Mouse (Mus musculus): ENCODE data around the gene Eapp. TPM values are rescaled to one million over a fixed set of nuclear protein-coding genes. Genes with fewer than 3 reads are reported as not detected.
"Not testable (repeated sequence)": the region's sequence is repeated elsewhere in the genome, so short reads cannot be mapped to it uniquely, and the experiment has no call there.

Eapp gene
- polyA plus RNA-seq, 1 experiment from 2014 or later, result 78.5 TPM

DNA sequence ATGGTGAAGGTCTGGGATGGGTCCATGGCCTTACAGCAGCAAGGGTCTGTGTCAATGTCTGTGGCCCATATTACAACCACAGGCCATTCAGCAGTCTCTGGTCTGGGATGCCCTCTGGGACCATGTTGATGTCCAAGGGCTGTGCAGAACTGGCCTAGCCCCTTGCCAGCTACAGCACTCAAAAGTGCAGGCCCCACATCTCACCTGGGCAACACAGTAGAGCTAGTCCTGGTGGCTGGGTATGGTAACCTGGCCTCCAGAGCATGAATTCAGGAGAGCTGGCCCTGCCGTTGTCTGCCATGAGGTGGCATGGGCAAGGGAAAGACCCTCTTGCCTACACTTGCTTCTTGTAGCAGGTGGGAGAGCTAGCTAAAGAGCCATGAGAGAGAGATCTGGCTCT is 27.6 kb downstream of the Eapp start:
- Histone ChIP-seq H3K27ac (replicated peaks) (no peak overlapping the region), H3K36me3 (peaks cover 19% of the 10 kb centered on the region), H3K4me3 (no peak overlapping the region), H3K4me1 (no peaks in the 10 kb centered on the region), H3K9me3 (no peaks in the 10 kb centered on the region), H3K27me3 (no peaks in the 10 kb centered on the region), H3K4me2 (replicated peaks) (no peak overlapping the region), H3K9ac (replicated peaks) (no peak overlapping the region)
- ATAC-seq (ENCODE audit: low FRiP score, low read depth), result no peak
- 96% methylated on average over 1 of the region's 1 CpGs for WGBS

DNA sequence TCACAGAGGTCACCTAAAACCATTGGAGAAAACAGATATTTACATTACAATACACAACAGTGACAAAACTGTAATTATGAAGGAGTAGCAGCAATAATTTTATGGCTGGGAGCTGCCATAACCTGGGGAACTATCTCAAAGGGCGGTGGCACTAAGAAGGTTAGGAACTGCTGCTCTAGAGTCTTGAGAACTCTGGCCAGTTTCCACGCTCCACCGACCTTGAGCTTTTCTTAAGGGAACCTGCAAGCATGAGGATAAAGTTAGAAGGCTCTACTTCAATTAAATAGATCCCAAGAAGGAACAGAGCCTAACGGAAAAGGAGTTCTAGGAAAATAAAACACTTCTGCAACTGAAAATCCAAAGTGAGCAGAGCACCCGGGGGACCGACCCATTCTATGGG is 30.2 kb downstream of the Eapp start:
- Histone ChIP-seq H3K4me3 (no peak overlapping the region), H3K27me3 (no peaks in the 10 kb centered on the region), H3K4me2 (replicated peaks) (no peak overlapping the region), H3K36me3 (no peaks in the 10 kb centered on the region), H3K9me3 (no peaks in the 10 kb centered on the region), H3K9ac (replicated peaks) (no peak overlapping the region), H3K4me1 (no peaks in the 10 kb centered on the region), H3K27ac (replicated peaks) (no peak overlapping the region)
- 81% methylated on average over 6 of the region's 6 CpGs for WGBS
- no peak for ATAC-seq (ENCODE audit: low FRiP score, low read depth)

DNA sequence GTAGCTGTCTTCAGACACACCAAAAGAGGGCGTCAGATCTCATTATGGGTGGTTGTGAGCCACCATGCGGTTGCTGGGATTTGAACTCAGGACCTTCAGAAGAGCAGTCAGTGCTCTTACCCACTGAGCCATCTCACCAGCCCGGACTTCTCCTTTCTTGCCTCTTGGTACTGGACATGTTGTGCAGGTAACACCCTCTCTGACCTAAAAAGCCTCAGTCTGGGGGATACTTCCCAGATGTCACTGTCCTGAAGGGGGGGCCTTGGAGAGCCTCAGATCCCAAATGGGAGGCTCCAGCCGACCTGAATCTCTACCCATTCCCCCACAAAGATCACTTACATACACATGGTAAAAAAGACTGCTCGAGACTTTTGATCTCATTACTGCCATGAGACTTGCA is 34.2 kb downstream of the Eapp start:
- not testable (repeated sequence) for ATAC-seq (ENCODE audit: low FRiP score, low read depth); H3K9me3 ChIP-seq; H3K4me1 ChIP-seq; H3K9ac ChIP-seq (replicated peaks); H3K36me3 ChIP-seq; H3K4me2 ChIP-seq (replicated peaks); H3K4me3 ChIP-seq; H3K27me3 ChIP-seq; H3K27ac ChIP-seq (replicated peaks)
- WGBS, result 87% methylated on average over 5 of the region's 5 CpGs

DNA sequence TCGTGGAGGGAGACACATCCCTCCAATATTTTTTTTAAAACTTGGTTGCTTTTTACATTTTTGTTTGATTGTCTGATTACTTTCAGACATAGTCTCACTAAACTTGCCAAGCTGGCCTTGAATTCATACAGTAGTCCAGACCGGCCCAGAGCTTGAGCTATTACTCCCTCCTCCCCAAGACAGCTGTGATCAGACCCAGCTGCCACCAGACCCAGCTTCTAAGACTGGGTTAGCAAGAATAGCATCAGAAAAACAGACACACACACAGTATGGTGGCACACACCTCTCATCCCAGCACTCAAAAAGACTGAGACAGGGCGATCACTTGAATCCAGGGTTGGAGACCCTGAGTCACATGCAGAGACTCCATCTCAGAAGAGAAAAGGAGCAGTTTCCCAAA is 35.8 kb downstream of the Eapp start:
- Histone ChIP-seq H3K27ac (replicated peaks) (no peak overlapping the region), H3K4me1 (peaks cover 13% of the 10 kb centered on the region), H3K4me3 (no peak overlapping the region), H3K36me3 (no peaks in the 10 kb centered on the region), H3K4me2 (replicated peaks) (no peak overlapping the region), H3K9ac (replicated peaks) (no peak overlapping the region), H3K9me3 (no peaks in the 10 kb centered on the region), H3K27me3 (no peaks in the 10 kb centered on the region)
- 82% methylated on average over 3 of the region's 3 CpGs for WGBS
- no peak for ATAC-seq (ENCODE audit: low FRiP score, low read depth)

DNA sequence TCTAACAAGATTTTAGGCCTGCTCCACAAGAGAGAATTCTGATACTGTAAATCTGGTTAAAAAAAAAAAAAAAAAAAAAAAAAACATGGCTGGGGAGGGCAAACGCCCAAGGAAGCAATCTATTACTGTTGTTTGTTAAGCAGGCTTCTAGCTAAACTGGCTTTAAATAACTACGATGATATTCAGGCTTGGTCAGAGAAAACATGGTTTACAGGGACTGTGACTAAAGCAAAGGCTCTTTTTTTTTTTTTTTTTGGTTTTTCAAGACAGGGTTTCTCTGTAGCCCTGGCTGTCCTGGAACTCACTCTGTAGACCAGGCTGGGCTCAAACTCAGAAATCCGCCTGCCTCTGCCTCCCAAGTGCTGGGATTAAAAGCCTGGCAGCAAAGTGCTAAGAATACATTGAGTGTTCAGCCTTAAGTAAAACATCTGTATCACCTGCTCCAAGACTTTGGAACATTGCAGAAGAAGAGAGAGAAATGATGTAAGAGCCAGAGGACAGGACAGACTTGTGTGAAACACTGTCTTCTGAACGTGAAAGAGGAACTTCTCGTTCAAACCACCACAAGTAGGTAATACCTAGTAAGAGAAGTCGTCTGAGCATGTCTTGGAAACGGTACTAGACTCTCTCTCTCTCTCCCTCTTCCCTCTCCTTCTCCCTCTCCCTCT is 37.1 kb downstream of the Eapp start:
- no peak overlapping the region for H3K9ac ChIP-seq (replicated peaks)
- H3K4me3 ChIP-seq, result no peak overlapping the region
- 72% methylated on average over 7 of the region's 7 CpGs for WGBS
- no peaks in the 10 kb centered on the region for H3K27me3 ChIP-seq
- no peaks in the 10 kb centered on the region for H3K9me3 ChIP-seq
- H3K36me3 ChIP-seq, result no peaks in the 10 kb centered on the region
- H3K4me1 ChIP-seq, result peaks cover 22% of the 10 kb centered on the region
- ATAC-seq (ENCODE audit: low FRiP score, low read depth), result no peak
- no peak overlapping the region for H3K27ac ChIP-seq (replicated peaks)
- no peak overlapping the region for H3K4me2 ChIP-seq (replicated peaks)

DNA sequence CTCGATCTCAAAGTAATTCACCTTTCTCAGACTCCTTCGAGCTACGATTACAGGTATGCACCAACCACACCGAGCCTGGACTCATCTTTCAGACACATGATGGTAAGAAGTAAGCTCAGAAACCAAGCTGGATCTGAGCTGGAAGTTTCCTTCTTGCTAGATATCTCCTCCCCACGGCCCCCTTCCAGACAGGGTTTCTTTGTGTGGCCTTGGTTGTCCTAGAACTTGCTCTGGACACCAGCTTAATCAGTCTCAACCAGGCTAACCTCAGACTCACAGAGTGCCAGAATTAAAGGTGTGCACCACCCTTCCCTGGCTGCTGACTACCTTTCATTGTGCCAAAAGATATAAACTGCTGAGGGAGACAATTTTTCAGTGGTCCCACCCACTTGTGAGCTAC is 37.7 kb downstream of the Eapp start:
- H3K36me3 ChIP-seq, result no peaks in the 10 kb centered on the region
- H3K27ac ChIP-seq (replicated peaks), result no peak overlapping the region
- ATAC-seq (ENCODE audit: low FRiP score, low read depth), result no peak
- H3K4me2 ChIP-seq (replicated peaks), result no peak overlapping the region
- 93% methylated on average over 5 of the region's 5 CpGs for WGBS
- H3K9me3 ChIP-seq, result no peaks in the 10 kb centered on the region
- H3K4me1 ChIP-seq, result peaks cover 22% of the 10 kb centered on the region
- no peak overlapping the region for H3K4me3 ChIP-seq
- H3K9ac ChIP-seq (replicated peaks), result no peak overlapping the region
- H3K27me3 ChIP-seq, result no peaks in the 10 kb centered on the region

DNA sequence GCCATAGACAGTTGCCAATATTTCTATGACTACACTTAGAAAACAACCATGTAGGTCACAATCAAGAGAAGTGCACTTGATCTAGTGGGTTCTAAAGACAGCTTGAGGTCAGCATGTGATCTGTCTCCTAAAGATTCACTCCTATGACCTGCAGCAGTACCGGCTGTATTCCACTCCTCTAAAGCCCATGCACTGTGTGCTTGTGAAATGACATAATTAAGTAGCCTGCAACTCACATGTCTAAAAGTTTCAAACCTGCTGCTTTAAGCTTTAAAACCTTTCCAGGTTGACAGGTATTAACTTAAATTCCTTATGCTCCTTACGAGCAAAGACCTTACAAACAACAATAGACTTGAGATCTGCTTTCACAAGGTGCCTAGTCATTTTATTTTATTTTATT is 38.5 kb downstream of the Eapp start:
- H3K9ac ChIP-seq (replicated peaks), result no peak overlapping the region
- peak overlapping the region; percentile 73; the same call in 1 of the 2 replicates for H3K4me3 ChIP-seq

DNA sequence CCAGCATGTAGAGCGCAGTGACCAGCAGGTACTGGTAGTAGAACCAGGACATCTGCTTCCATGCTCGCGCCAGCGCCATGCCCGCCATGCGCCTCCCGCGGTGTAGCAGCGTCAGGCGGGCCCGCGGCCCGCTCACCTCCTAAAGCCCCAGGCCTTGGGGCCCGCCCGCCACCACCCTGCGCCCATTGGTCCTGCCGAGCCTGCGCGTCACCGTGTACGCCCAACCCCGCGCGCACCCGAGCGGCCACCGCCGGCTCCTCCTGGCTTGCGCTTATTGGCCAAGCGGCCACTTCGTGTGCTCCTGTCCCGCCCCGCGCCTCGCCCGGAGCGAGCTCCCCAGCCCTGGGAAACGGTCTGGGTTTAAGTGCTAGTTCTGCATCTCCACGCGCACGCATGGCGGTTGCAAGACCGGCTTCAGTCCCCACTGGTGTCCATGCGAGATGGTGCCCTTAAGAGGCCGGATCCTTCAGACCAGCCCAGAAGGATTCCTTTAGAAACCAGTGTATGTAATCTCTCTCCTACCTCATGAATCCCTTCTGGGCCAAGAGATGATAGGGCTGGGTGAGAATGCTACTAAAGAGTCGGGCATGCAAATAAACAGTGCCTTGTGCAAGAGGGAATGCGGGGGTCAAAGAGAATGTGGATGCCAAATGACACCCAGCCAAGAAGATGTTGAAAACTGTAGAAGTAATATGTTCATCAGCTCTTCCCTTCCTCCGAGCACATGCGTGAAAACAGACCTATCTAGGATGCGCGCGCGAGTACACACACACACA is 39.1 kb downstream of the Eapp start, which contains the start of gene Sptssa:
Gene Sptssa (minus strand): TSS at position 178 of the 776 bp plus-strand sequence.
- peak within 1 kb of the TSS; percentile 73 for H3K4me3 ChIP-seq
- ATAC-seq (ENCODE audit: low FRiP score, low read depth), result peak; percentile 100
- H3K27ac ChIP-seq (replicated peaks), result peak within 1 kb of the TSS; percentile 78
- H3K27me3 ChIP-seq, result no peaks in the 10 kb centered on the region
- H3K4me1 ChIP-seq, result peaks cover 22% of the 10 kb centered on the region
- peak within 1 kb of the TSS; percentile 85 for H3K9ac ChIP-seq (replicated peaks)
- WGBS, result 8% methylated on average over 51 of the region's 53 CpGs
- peak within 1 kb of the TSS; percentile 76 for H3K4me2 ChIP-seq (replicated peaks)
- no peaks in the 10 kb centered on the region for H3K36me3 ChIP-seq
- H3K9me3 ChIP-seq, result no peaks in the 10 kb centered on the region

More for the DNA sequence above, 38.5 kb downstream of the Eapp start:
- H3K4me2 ChIP-seq (replicated peaks), result peak overlapping the region; percentile 76
- no peak for ATAC-seq (ENCODE audit: low FRiP score, low read depth)
- H3K27me3 ChIP-seq, result no peaks in the 10 kb centered on the region
- H3K27ac ChIP-seq (replicated peaks), result no peak overlapping the region
- peaks cover 22% of the 10 kb centered on the region for H3K4me1 ChIP-seq
- 71% methylated on average over 2 of the region's 2 CpGs for WGBS
- no peaks in the 10 kb centered on the region for H3K9me3 ChIP-seq
- H3K36me3 ChIP-seq, result no peaks in the 10 kb centered on the region

DNA sequence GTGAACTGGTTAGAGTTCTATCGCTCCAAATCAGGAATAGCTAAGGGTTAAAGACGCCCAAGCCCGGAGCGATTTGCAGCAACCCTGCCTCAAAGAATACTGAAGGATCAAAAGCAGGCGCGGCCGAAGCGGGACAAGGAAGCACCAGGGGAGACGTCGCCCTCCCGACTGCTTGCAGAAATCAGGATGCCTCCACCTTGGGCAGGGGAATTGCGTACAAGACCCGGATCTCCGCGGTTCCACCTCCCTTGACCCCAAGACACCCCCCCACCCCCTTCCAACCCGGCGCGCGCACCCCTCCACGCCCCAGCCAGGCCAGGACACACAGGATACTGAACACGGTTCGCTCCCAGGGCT is 39.7 kb downstream of the Eapp start:
- under 1% methylated on average over 22 of the region's 22 CpGs for WGBS
- Histone ChIP-seq H3K4me3 (peak overlapping the region; percentile 73), H3K9ac (replicated peaks) (peak overlapping the region; percentile 85), H3K4me1 (peaks cover 22% of the 10 kb centered on the region), H3K27ac (replicated peaks) (peak overlapping the region; percentile 78), H3K4me2 (replicated peaks) (peak overlapping the region; percentile 76), H3K27me3 (no peaks in the 10 kb centered on the region), H3K9me3 (no peaks in the 10 kb centered on the region), H3K36me3 (no peaks in the 10 kb centered on the region)
- peak; percentile 39; the same call in 1 of the 2 replicates for ATAC-seq (ENCODE audit: low FRiP score, low read depth)

DNA sequence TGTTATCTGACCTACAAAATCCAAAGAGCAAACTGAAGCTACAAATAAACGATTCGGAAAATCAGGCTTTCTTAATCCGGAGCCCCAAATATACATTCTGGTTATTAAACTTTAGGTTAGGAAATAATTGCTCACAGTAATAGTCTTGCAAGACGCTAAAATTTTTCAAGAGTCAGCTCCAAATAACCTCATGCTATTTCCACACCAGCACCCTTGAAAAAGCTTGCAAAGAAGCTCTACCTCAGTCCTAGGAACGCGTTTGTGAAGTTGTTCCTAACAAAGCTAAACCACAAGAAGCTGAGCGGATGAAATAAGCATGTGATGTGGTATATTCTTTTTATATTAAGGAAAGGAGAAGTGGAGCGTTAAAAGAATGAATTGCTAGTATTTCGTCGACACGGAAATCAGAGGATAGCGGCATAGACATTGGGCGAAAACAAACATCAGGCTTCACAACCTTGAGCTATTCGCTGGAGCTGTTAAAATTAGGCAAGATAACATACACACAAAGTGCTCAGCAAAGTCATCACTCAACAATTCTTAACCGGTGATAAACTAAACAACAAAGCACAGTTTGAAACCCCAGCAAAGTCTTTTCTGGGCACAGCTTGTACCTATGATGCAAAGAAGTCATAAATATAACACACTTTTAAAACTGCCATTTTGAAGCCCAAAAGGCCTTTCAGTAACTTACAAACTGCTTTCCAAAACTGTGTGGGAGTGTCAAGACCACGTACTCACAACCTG is 40.2 kb downstream of the Eapp start:
- 28% methylated on average over 16 of the region's 16 CpGs for WGBS
- H3K4me1 ChIP-seq, result peaks cover 22% of the 10 kb centered on the region
- H3K4me2 ChIP-seq (replicated peaks), result peak overlapping the region; percentile 76
- H3K27ac ChIP-seq (replicated peaks), result peak overlapping the region; percentile 78; the same call in 1 of the 2 replicates
- no peaks in the 10 kb centered on the region for H3K27me3 ChIP-seq
- peak overlapping the region; percentile 85 for H3K9ac ChIP-seq (replicated peaks)
- no peaks in the 10 kb centered on the region for H3K9me3 ChIP-seq
- peak overlapping the region; percentile 73 for H3K4me3 ChIP-seq
- ATAC-seq (ENCODE audit: low FRiP score, low read depth), result no peak
- H3K36me3 ChIP-seq, result 0 out of 2 replicates have a peak, but pooled peaks cover 1% of the 10 kb centered on the region

DNA sequence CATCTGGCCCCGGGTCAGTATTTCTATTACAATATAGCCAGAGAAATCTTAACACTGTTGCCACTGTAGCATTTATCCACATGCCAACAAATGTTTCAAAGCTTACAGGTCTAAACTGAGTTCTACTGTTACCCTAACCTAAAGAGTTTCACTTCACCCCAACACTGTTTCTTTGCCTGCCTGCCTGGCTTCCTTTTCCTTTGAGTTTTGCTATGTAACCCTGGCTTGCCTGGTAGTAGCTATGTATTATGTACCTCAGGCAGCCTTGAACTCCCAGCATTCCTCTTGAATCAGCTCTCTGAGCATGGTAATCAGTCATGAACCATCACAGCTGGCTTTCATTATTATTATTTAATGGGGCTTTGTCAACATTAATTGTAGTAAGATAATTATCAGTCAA is 41.0 kb downstream of the Eapp start:
- 0 out of 2 replicates have a peak, but pooled peaks cover 6% of the 10 kb centered on the region for H3K36me3 ChIP-seq
- peaks cover 22% of the 10 kb centered on the region for H3K4me1 ChIP-seq
- no peak overlapping the region for H3K27ac ChIP-seq (replicated peaks)
- no peaks in the 10 kb centered on the region for H3K27me3 ChIP-seq
- H3K9me3 ChIP-seq, result no peaks in the 10 kb centered on the region
- no peak overlapping the region for H3K9ac ChIP-seq (replicated peaks)
- 0 out of 2 replicates have a peak overlapping the region, but pooled peaks have one; percentile 73 for H3K4me3 ChIP-seq
- 88% methylated on average over 1 of the region's 1 CpGs for WGBS
- H3K4me2 ChIP-seq (replicated peaks), result peak overlapping the region; percentile 76
- no peak for ATAC-seq (ENCODE audit: low FRiP score, low read depth)

DNA sequence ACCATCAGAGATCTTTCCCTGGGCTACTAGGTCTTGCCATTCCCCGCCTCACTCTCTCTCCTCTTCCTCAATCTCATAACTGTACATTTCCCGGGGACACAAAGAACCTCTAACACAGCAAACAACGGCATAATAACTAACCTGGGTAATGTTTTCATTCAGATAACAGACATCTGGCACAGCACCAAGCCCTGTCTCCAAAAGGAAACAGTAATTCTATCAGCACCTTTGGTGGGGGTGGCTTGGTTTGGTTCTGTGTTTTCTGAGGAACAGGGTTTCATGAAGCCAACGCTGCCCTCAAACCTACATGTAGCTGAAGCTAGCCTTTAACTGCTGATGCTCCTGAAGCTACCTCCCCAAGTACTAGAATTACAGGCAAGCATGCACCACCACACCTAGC is 41.6 kb downstream of the Eapp start:
- Histone ChIP-seq H3K4me2 (replicated peaks) (no peak overlapping the region), H3K4me1 (peaks cover 22% of the 10 kb centered on the region), H3K27me3 (no peaks in the 10 kb centered on the region), H3K4me3 (no peak overlapping the region), H3K36me3 (0 out of 2 replicates have a peak, but pooled peaks cover 6% of the 10 kb centered on the region), H3K9me3 (no peaks in the 10 kb centered on the region), H3K27ac (replicated peaks) (no peak overlapping the region), H3K9ac (replicated peaks) (no peak overlapping the region)
- WGBS, result 96% methylated on average over 4 of the region's 4 CpGs
- no peak for ATAC-seq (ENCODE audit: low FRiP score, low read depth)
